ENCODE assay signal across 28 mouse cellular contexts in genomic region chr9:69910621-69911020, GRCm38 (mm10).
DNase-seq lines count a peak whose midpoint lies in the region; ATAC-seq lines count a peak whose summit lies in the region.
"Had no signal": no experiment of that assay in that cellular context is flagged by ENCODE, and none has a peak within 500 bp of the region (broad histone marks: within the 10 kb centered on the region; RNA-seq: fewer than 3 reads in every experiment).

No protein-coding gene starts in this region.

- H3K9ac ChIP-seq in kidney, embryonic 16.5 days (replicated peaks; ENCODE audit: low read length): no peak overlapping the region
- H3K9ac ChIP-seq in kidney, embryonic 14.5 days (ENCODE audit: low read depth, low read length): no peak overlapping the region
- no peak overlapping the region for H3K9ac ChIP-seq in embryonic facial prominence, embryonic 14.5 days (ENCODE audit: low read depth, low read length)
- H3K9ac ChIP-seq: forebrain, embryonic 13.5 days; heart, embryonic 12.5 days; heart, embryonic 15.5 days; hindbrain, embryonic 13.5 days had no signal

- ATAC-seq in kidney, embryonic 16.5 days (ENCODE audit: low FRiP score, low TSS enrichment): no peak
- no peak for ATAC-seq in kidney, embryonic 14.5 days (ENCODE audit: low FRiP score, low TSS enrichment)
- ATAC-seq in embryonic facial prominence, embryonic 14.5 days (ENCODE audit: low read depth): no peak
- ATAC-seq: activated CD4-positive, CD25-positive, alpha-beta regulatory T cell, adult 4 months; CD4-positive, CD25-positive, alpha-beta regulatory T cell, adult 4 months; forebrain, embryonic 13.5 days; forebrain, embryonic 16.5 days; hindbrain, embryonic 16.5 days had no signal

- no peaks in the 10 kb centered on the region for H3K9me3 ChIP-seq in kidney, embryonic 16.5 days (ENCODE audit: low read length)
- no peaks in the 10 kb centered on the region for H3K9me3 ChIP-seq in kidney, embryonic 14.5 days (ENCODE audit: control insufficient read depth, low read length)
- H3K9me3 ChIP-seq in embryonic facial prominence, embryonic 14.5 days (ENCODE audit: control insufficient read depth, low read length): no peaks in the 10 kb centered on the region
- H3K9me3 ChIP-seq: forebrain, embryonic 10.5 days; forebrain, embryonic 13.5 days; heart, embryonic 12.5 days; heart, embryonic 15.5 days; hindbrain, embryonic 10.5 days; hindbrain, embryonic 13.5 days had no signal

- DNase-seq in kidney, postnatal 14 days: peak; percentile 10
- no peak for DNase-seq in kidney, adult 18-20 months
- peak; percentile 3 for DNase-seq in NIH3T3 (ENCODE audit: low read depth)
- peak; percentile 71 for DNase-seq in embryonic facial prominence, embryonic 14.5 days (ENCODE audit: low spot score)
- DNase-seq in urinary bladder, postnatal 10 days (ENCODE audit: low spot score): no peak
- DNase-seq: adrenal gland, adult 8-10 months; adrenal gland, postnatal 25 days; cerebellum, adult 11-12 months; cerebellum, adult 8-10 months; cerebellum, postnatal 10 days; cerebellum, postnatal 36 days; embryo, embryonic 11 days; gastrocnemius, postnatal 10 days; gastrocnemius, postnatal 36 days; heart, postnatal 10 days; heart, postnatal 36 days had no signal

- peaks cover 12% of the 10 kb centered on the region for H3K27me3 ChIP-seq in kidney, embryonic 16.5 days (ENCODE audit: insufficient read depth, low read length)
- H3K27me3 ChIP-seq in kidney, embryonic 14.5 days (ENCODE audit: control insufficient read depth, insufficient read depth, low read length): peaks cover 7% of the 10 kb centered on the region; the same call in 1 of the 2 replicates
- H3K27me3 ChIP-seq in embryonic facial prominence, embryonic 14.5 days (replicated peaks; ENCODE audit: control insufficient read depth, insufficient read depth, low read length): 0 out of 2 replicates have a peak, but pooled peaks cover 4% of the 10 kb centered on the region

- no peaks in the 10 kb centered on the region for H3K36me3 ChIP-seq in kidney, embryonic 16.5 days (ENCODE audit: insufficient read depth, low read length)
- no peaks in the 10 kb centered on the region for H3K36me3 ChIP-seq in kidney, embryonic 14.5 days (ENCODE audit: control insufficient read depth, insufficient read depth, low read length)
- no peaks in the 10 kb centered on the region for H3K36me3 ChIP-seq in embryonic facial prominence, embryonic 14.5 days (ENCODE audit: control insufficient read depth, insufficient read depth, low read length)
- H3K36me3 ChIP-seq: forebrain, embryonic 10.5 days; heart, embryonic 12.5 days; heart, embryonic 15.5 days; hindbrain, embryonic 10.5 days; hindbrain, embryonic 13.5 days had no signal

- H3K4me2 ChIP-seq in kidney, embryonic 16.5 days (replicated peaks; ENCODE audit: low read depth, low read length): no peak overlapping the region
- no peak overlapping the region for H3K4me2 ChIP-seq in kidney, embryonic 14.5 days (replicated peaks; ENCODE audit: low read depth, low read length)
- no peak overlapping the region for H3K4me2 ChIP-seq in embryonic facial prominence, embryonic 14.5 days (ENCODE audit: low read depth, low read length)
- H3K4me2 ChIP-seq: forebrain, embryonic 13.5 days; heart, embryonic 12.5 days; heart, embryonic 15.5 days; hindbrain, embryonic 13.5 days had no signal

- H3K27ac ChIP-seq in kidney, embryonic 16.5 days (ENCODE audit: low read length): peak overlapping the region; percentile 27; the same call in 1 of the 2 replicates
- no peak overlapping the region for H3K27ac ChIP-seq in kidney, embryonic 14.5 days (ENCODE audit: low read depth, low read length)
- no peak overlapping the region; the same call in 1 of the 2 replicates for H3K27ac ChIP-seq in embryonic facial prominence, embryonic 14.5 days (replicated peaks; ENCODE audit: low read depth, low read length)
- H3K27ac ChIP-seq: forebrain, embryonic 10.5 days; forebrain, embryonic 13.5 days; heart, embryonic 15.5 days; hindbrain, embryonic 10.5 days; hindbrain, embryonic 13.5 days had no signal

- no peak overlapping the region for H3K4me3 ChIP-seq in kidney, embryonic 16.5 days (ENCODE audit: low read length)
- no peak overlapping the region for H3K4me3 ChIP-seq in kidney, embryonic 14.5 days (ENCODE audit: low read length)
- no peak overlapping the region for H3K4me3 ChIP-seq in embryonic facial prominence, embryonic 14.5 days (ENCODE audit: low read depth, low read length)
- H3K4me3 ChIP-seq: forebrain, embryonic 10.5 days; forebrain, embryonic 13.5 days; heart, embryonic 12.5 days; heart, embryonic 15.5 days; hindbrain, embryonic 10.5 days; hindbrain, embryonic 13.5 days had no signal

- 55% methylated on average over 4 of the region's 4 CpGs for WGBS in kidney, embryonic 16.5 days
- 47% methylated on average over 4 of the region's 4 CpGs for WGBS in kidney, embryonic 14.5 days
- WGBS in embryonic facial prominence, embryonic 14.5 days: 56% methylated on average over 4 of the region's 4 CpGs

- no peaks in the 10 kb centered on the region; the same call in 1 of the 2 replicates for H3K4me1 ChIP-seq in kidney, embryonic 16.5 days (ENCODE audit: insufficient read depth, low read length)
- H3K4me1 ChIP-seq in kidney, embryonic 14.5 days (ENCODE audit: control insufficient read depth, insufficient read depth, low read length): no peaks in the 10 kb centered on the region
- no peaks in the 10 kb centered on the region; the same call in 1 of the 2 replicates for H3K4me1 ChIP-seq in embryonic facial prominence, embryonic 14.5 days (ENCODE audit: control insufficient read depth, insufficient read depth, low read length)
- H3K4me1 ChIP-seq: hindbrain, embryonic 10.5 days had no signal

Comparison
In these comparisons a context has a peak if more than half of its experiments do, and no peak if none do; other contexts are left out.
1. DNase-seq: peak in kidney, postnatal 14 days (single experiment), NIH3T3 (single experiment) and embryonic facial prominence, embryonic 14.5 days (single experiment); none in kidney, adult 18-20 months (single experiment) and urinary bladder, postnatal 10 days (single experiment).